Mouse (Mus musculus) urinary bladder, postnatal 25 days (tissue): ENCODE measurements at regions not wholly inside any gene's neighbourhood (a gene's known extent, or its start where the extent isn't known, plus 50 kb on each side); places are given as distances from the start of the nearest gene placed in this dataset.

Experiments used
- DNase-seq: peaks from one replicate; pipeline ENCODE4 v3.0.0; 2022; ENCODE audit warnings: low spot score

DNA sequence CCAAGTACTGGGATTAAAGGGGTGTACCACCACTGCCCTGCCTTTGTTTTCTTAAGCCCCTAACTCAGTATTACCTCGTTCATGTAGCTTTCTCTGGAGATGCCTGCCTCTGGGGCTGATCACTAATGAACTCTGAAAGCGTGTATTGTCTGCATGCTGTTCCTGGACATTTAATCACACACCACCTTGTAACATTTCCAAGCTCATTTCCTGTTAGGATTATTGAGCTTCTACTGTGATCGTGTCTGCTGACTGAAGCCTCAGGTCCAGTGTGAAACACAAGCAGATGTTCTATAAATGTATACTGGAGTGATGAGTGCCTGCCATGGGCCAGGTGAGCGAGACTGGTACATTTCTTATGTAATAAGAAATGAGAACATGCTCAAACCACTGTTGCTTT lies 398.6 kb downstream of the Brinp2 start:
- no peak for DNase-seq

DNA sequence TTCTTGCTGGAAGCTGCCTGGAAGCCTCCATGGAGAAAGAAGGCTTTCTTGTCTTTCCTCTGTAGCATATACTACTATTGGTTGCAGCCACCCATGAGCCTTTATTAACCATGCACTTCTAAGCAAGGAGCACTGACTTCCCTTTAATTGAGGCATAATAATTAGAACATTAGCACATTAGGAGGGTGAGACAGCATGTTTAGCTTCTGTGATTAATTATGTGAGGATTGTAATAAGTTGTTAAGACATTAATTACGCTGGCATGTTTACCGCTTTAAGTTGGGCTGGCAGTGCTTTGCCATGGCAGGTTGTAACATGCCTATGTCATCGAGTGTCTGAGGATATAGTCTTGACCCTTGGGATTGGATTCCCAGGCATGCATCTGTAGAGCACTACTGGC lies 391.7 kb downstream of the Brinp2 start:
- no peak for DNase-seq

DNA sequence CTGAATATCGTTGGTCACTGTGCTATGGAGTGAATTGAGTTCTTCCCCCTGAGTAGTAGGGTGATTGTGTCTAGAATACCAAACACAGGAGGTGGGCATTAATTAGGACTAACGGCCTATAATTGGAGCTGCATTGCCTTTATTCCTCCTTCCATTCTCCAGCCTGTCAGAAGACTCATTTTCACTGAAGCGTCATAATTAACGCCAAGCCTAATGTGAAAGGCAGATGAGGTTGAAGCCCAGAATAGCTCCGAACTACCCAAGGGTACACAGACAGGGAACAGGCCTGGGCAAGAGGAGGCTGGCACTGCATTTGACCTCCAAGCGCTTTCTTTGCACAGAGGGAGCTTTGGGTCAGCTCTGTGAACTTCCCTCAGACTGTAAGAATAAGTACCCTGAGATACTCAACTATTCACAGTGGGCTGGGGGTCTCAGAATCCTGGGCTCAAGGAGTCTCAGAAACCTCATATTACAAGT lies 386.5 kb downstream of the Brinp2 start:
- DNase-seq: no peak

DNA sequence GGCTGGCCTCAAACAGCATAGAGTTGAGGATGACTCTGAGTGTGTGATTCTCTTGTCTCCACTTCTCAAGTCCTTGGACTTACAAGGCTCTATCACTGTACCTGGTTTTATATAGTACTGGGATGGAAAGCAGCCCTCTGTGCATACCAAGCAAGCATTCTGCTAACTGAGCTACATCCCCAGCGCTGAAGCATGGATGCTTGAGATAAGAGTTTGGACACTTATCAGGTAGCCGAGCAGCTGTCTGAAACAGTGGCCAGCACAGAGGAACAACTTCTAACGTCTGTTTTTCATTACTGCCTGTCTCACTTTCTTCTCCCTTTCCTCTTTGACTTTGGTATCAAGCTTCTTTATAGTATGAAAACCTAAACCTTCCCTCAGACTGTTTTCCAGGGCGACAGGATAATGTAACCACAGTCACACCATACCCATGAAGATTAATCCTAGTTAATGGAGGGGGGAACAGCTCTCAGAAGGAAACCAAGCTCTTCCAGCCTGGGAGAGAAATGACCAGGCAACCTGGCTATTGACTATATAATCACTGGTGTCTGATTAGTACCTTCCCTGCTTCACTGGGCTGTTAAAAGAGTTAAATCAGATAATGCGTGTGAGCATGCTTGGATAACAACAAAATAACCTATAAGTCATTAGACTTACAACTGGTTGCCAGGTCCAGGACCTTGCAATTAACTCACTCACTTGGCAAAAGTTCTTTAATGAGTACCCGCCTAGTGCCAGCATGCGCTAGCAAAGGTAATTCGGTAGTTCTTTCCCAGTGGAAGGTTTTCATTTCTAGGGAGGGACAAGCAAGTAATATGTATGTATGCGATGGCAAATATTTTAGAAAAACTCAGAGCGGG lies 382.5 kb downstream of the Brinp2 start:
- DNase-seq: no peak

DNA sequence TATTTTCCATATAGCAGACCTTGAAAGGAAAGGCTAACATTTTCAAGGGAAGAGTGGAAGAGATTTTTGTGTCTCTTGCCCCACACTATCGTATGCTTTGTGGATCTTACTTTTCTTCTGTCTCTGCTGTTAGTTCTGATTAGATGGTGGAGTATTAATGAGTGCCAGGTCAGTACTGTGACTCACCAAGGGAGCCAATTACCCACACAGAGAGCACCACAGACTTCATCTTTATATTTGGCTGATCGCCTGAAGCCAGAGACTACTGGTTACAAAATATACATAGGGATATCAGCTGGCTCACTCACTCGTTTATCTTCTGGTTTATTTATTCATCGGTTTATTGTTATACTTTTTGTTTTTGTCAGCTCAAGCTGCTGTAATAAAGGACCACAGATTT lies 381.5 kb downstream of the Brinp2 start:
- no peak for DNase-seq

DNA sequence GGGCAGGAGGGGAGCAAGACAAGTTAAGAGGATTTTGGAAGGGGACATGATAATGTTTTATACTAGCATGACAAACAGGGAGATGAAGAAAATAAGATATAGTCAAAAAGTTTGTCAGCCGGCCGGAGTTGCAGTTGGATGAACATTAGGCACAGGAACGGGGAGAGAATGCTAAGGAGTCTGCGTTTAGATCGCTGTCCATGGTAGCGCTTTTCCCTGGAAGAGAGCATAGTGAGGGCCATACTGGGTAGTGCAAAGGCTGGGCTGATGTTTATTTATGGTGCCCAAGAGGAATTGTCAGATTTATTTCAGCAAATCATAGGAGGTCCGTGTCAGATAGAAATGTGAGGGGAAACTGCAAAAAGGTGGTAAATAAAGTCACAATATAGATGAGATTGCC lies 337.0 kb downstream of the Brinp2 start:
- no peak for DNase-seq

DNA sequence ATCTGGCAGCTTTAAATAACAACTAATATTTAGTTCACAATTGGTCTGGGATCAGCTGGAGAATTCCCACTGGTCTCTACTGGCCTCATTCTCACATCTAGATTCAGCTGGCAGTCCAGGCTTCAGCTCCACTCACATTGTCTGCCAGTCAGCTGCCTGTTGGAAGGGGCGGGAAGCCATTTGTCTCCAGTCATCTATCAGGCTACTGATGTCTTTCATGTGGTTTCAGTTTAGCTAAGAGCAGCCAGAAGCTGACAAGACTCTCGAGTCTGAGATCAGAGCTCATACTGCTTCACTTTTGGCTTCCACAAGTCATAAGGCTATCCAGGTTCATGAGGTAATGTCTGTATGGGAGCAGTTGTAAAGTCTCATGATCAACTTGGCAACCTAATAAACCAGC lies 316.4 kb downstream of the Brinp2 start:
- DNase-seq: no peak

DNA sequence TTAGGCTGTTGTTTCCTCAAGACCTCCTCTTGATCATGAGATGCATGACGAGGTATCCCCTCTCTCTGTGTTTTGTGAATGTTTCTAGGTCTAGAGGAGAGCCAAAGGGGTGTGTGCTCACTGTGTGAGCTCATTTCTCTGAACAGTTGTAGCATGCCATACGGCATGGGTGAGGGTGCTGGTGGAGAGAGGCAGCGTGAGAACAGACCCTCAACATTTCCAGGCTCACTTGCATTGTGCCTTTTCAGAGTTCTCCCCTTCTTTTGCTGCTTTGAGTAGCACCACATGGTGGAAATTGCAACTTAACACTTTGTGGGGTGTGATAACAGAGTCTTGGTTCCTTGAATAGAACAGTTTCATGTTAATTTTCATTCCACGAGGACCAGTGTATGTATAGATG lies 315.8 kb downstream of the Brinp2 start:
- DNase-seq: no peak

DNA sequence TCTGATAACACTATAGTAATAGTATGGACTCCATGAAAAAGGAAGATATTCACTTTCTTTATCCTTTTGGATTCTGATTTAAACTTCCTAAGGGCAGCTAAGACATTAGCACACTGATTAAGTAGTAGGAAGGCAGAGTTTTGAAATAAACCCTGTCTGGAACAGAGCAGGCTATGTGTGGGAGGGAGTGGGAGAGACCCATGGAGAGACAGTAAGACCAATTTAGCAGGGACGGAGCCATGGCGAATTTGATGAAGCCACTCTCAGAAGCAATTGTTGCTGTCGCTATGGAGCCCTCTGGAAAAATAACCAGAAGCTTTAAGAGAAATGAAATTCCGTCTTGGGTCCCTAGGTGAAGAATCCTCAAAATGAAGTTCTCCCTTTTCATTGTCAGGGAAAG lies 303.5 kb downstream of the Brinp2 start:
- no peak for DNase-seq

DNA sequence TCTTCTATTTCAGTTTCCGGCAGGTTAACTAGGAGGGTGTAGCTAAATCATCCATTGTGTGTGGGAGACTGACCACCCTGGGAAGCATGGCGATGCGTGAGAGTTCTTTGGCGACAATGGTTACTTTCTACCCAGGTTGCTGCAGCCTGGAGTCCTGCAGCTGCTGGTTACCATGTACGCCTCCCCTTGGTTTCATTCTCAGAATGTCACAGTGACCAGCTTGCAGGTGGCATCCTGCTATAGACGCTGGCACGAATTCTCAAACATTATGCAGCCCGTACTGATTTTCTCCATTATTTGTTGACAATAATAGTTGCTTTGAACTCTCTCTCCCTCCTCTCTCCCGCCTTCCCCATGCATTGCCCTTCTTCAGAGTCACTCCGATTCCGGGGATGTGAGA lies 301.2 kb downstream of the Brinp2 start:
- DNase-seq: no peak

DNA sequence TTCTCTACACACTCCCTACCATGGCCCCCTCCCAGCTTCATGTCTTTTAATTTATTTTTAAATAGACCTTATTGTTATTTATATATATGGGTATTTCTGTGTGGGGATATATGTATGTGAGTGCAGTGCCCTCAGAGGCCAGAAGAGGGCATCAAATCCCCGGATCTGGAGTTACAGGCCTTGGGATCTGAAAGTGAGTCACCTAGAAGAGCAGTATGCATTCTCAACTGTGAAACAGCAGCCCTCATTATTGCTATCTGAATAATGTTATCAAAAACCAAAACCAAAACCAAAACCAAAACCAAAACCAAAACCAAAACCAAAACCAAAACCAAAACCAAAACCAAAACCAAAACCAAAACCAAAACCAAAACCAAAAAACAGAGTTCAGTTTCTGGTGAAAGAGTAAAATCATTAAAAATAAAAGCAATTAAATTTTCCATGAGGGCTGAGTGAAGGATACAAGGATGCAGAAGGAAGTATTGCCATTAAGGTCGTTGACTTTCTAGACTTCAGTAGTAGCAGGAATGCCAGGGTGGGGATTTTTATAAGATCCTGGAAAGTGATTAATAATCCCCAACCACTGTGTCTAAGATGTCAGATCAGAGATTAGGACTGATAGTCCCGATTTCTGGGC lies 299.0 kb downstream of the Brinp2 start:
- no peak for DNase-seq

DNA sequence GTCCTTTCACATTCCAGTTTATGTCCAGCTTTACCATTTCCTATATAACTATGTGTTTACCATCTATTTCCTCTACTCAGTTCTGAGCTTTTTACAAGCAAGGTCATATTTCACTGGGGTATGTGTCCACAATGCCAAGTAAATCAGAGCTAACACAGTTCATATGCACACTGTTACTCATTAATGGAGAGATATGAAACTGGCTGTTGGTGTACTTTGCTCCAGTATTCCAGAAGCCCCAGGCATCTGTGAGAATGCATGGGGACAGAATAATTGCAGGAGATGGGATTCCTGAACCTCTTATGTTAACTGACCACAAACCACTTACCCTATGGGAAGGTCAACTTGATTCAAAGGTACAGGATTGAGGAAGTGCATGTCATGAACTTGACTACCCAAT lies 298.3 kb downstream of the Brinp2 start:
- DNase-seq: no peak

DNA sequence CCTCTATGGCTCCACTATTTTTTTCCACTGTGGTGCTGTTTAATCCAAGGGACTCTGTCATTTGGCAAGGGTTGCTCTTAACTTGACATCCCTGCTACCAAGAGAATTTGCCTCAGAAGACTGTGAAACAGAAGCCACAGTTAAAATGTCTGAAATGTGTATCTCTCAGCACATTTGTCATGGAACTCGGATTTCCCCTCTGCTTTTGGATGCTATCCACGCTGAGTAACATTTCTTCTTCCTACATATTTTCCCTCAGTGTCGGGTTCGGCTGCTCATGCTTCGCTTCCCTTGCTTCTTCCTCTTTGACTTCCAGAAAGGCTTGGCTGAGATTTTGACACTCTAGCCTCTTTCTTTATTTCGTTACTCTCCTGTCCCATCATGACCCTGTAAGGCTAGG lies 294.1 kb downstream of the Brinp2 start:
- no peak for DNase-seq

DNA sequence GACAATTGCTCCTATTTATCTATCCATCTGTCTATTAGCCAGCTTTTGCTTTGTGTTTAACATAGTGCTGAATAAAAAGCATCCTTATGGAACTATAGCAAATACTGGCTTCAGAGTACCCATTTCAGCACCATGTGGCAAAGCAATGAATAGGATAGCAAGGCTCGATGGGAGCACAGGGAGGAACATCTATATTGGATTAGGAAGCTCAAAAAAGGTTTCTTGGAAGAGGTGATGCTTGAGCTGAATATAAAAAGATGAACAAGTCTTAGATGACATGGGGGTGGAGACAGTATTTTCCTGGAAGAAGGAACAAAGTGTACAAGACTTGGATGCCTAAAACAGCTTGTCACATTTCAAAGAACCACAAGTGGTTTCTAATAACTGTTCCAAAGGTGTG lies 273.9 kb downstream of the Brinp2 start:
- DNase-seq: no peak

DNA sequence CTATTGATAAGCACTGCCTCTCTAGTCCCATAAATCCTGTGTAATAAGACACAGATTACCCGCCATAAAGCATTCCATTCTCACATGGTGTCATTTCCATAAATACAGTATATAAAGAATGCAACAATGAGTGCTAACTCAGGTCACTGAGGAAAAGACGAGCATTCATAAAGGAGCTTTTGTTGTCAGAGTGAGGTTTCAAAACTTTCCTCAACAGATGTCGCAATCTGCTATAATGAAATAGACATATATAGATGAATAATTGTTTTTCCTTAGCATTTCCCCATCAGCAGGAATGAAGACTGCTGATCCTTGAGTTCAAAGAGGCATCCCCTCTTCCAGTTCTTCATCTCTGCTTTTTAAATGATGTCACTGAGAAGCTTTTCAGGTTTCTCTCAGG lies 270.3 kb downstream of the Brinp2 start:
- DNase-seq: no peak

DNA sequence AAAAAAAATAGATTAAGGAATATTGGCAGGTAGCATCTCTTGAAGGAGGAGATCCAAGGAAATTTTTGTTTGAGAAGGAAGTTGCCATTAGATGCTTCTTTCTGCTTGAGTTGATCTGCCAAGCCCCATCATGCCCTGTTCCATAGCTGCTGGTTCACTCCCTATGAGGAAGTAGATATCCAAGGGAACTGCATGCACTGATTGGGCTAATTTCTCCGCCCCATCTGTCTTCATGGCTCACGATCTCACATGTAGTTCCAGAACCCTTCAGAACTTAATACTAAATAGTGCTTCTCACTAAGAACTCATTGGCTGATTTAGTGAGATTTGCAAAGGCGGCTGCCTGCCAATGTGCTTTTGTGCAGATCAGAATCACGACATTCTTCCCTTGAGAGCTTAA lies 258.6 kb downstream of the Brinp2 start:
- no peak for DNase-seq

DNA sequence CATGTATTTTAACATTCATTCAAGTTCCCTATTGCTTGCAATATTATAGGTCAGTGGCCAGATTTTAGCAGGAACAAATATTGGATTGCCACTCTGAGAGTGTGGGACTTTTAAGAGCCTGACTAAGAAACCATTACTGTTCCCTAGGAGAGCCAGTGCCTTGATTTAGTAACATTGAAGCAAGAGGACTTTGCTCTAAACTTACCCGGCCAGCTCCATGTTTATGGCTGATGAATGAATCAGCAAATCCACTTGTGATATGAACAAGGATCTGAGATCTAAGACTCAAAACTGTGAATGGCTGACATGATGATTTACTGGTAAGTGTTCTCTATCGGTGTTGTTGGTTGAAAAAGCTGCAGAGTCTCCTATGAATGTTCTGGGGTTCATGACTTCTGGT lies 236.4 kb downstream of the Brinp2 start:
- DNase-seq: no peak

DNA sequence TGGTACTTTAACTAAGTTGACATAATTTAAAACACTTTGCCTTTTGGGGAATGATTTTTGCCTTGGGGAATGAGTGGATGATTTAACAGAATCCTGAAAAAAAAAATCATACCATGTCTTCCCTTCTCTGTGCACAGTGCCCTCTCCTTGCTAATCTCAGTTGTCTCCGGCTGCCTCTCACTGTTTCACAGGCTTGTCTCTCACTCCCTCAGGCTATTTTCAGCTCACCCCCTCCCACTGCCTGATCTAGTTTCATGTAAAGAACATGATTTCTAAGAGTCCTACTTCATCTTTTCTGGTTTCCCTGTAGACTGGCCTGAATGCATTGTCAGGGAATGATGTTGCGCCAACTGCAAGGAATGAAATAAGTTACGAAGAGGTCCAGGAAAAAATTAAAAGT lies 231.2 kb downstream of the Brinp2 start:
- no peak for DNase-seq

DNA sequence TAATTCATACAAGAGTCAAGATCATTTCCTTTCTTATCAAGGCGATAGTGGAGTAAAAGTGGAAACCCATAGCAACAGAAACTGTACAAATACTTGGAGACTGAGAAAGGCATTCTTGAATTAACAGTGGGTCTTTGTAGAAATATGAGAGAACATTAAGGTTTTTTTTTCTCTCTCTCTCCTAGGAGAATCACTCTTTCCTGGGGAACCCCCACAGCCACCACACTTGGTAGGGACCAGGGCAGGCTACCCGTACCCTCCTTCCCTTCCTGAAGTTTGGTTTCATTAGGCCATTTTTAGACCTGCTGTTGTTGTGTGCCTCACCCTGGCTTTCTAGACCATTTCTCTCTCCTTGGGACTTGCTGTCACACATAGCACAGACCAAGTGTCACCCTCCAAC lies 229.9 kb downstream of the Brinp2 start:
- DNase-seq: no peak

DNA sequence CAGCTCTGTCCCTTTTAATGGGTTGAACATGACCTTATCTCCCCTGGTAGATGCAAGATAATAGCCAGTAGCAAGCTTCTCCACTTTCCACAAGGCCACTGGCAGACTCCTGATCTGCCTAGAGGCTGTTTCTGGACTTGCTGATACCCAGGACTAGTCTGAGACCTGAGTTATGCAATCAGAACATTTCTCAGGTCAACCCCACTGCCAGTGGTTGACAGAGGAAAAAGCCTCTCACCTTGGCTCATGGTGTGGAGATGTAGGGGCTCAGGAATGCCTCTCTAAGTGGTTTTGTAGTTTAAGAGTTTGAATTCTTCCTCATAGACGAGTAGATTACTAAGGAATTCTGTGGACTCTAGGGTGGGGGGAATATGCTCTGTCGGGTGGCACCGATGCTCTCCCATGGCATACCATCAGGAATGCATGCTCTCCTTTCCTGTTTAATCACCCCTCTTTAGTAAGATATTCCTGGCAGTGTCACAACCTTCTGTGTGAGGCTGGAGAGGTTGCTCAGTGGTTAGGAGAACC lies 226.8 kb downstream of the Brinp2 start:
- no peak for DNase-seq

DNA sequence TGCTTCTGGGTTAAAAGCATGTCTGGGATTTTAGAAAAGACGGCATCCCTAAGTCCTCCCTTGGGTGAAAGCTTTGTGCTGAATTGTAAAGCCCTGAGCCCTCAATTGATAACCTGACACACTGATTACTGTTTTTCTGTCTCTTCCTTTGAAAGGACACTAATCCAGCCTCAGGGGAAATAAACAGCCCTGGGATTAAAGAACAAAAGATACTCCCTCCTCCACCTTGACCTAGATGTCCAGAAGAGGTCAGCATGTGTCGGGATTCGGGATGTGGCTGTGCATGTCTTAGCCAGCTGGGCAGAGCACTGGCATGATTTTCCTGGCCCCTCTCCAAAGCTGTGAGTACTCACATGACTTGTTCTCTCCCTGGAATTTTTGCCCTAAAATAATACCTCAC lies 208.6 kb downstream of the Brinp2 start:
- no peak for DNase-seq

DNA sequence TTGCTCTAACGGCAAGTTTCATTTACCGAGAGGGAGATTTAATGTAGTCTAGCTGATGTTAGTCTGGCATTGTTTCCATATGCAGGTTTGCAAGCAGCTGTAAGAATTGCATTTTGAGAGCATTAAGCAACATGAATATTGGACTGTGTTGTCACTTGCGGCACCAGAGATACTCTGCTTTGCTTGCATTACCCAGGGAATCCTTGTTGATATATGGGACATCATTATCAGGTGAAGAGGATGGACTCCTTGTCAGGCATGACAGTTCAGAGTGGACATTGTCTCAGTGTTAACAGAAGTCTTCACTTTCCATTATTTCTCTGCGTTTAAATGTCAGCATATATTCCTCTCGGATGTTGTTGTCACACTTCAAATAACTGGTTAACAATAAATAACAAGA lies 208.1 kb downstream of the Brinp2 start:
- DNase-seq: no peak

DNA sequence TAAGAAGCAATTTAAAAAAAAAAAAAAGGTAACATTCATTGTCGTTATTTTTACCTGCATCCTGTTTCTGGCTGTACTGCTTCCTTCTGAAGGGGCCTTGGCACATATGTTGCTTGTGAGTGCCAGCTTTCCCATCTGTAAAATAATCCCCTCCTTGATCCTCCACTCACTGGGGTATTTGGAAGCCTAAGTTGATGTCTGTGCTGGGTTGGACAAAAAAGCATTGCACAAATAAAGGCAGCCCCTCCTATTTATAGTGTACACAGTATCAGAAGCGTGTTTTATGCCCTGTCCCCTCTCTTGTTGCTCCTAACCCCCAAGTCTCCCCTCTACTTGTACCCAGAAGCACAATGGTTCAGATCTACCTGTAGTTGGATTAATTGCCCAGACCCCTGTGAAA lies 195.0 kb downstream of the Brinp2 start:
- no peak for DNase-seq

DNA sequence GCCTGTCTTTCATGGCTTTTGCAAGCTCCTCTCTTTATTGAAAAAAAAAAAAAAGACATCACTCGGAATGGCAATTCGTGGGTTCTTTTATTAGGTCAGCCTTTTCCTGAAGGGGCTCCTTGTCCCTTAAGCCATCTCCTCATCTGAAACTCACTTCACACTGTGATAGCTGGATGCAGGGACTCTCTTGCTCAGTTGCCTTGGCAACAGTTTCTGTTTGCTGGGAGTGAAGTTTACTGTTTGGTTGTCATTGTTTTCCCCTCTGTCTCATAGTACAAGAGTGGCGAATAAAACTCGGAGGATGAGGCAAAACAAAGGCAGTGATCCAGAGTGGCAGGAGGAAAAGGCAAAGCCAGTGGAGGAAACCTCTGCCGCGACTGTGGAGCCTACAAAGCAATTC lies 194.6 kb downstream of the Brinp2 start:
- no peak for DNase-seq
